Mouse (Mus musculus) heart, embryonic 14.5 days (tissue): ENCODE measurements around the gene Siglece. TPM values are rescaled to one million over a fixed set of nuclear protein-coding genes. Genes with fewer than 3 reads are reported as not detected.

Experiments used
- ATAC-seq: fragments of 200-750 bp; cut with Nextera tagmentation; 2 replicates; pipeline ENCODE4 v1.8.0; 2017; ENCODE audit warnings: low read depth, moderate TSS enrichment; ENCODE audit not compliant: insufficient number of reproducible peaks, insufficient read depth, low FRiP score
- H3K27ac ChIP-seq, 2 experiments: fragments of 200-500 bp in 1 of 2; fragments of 300-500 bp in 1 of 2; sonication (generic) in 1 of 2; replicated peaks in 1 of 2; 2 replicates each; pipeline ENCODE4 v1.5.1; 2012 to 2014; ENCODE audit warnings: low read depth in 2 of 2, low read length in 2 of 2, control low read depth in 1 of 2, mild to moderate bottlenecking in 1 of 2, mixed read lengths in 1 of 2; ENCODE audit not compliant: control insufficient read depth in 1 of 2, insufficient read depth in 1 of 2
- H3K27me3 ChIP-seq: fragments of 300-500 bp; sonication (generic); 2 replicates; pipeline ENCODE4 v1.6.1; 2014; ENCODE audit warnings: mild to moderate bottlenecking, low read length, control low read depth; ENCODE audit not compliant: control insufficient read depth, insufficient read depth
- H3K36me3 ChIP-seq: fragments of 300-500 bp; sonication (generic); 2 replicates; pipeline ENCODE4 v1.6.1; 2014; ENCODE audit warnings: mild to moderate bottlenecking, control low read depth, low read length, mixed read lengths; ENCODE audit not compliant: control insufficient read depth, insufficient read depth
- H3K4me1 ChIP-seq, 2 experiments: fragments of 200-500 bp in 1 of 2; fragments of 300-500 bp in 1 of 2; sonication (generic) in 1 of 2; 2 replicates each; pipeline ENCODE4 v1.6.1; 2012 to 2014; ENCODE audit warnings: low read length in 2 of 2, control low read depth in 1 of 2, mixed read lengths in 1 of 2; ENCODE audit not compliant: control insufficient read depth in 2 of 2, insufficient read depth in 2 of 2
- H3K4me2 ChIP-seq: fragments of 300-500 bp; sonication (generic); 2 replicates; pipeline ENCODE4 v1.6.1; 2014; ENCODE audit warnings: mild to moderate bottlenecking, low read length
- H3K4me3 ChIP-seq, 2 experiments: fragments of 200-500 bp in 1 of 2; fragments of 300-500 bp in 1 of 2; sonication (generic) in 1 of 2; 2 replicates each; pipeline ENCODE4 v1.5.1; 2012 to 2014; ENCODE audit warnings: low read length in 2 of 2, mild to moderate bottlenecking in 2 of 2, control low read depth in 1 of 2, low read depth in 1 of 2, moderate library complexity in 1 of 2; ENCODE audit not compliant: control insufficient read depth in 1 of 2, insufficient read depth in 1 of 2
- H3K9ac ChIP-seq: fragments of 300-500 bp; sonication (generic); 2 replicates; pipeline ENCODE4 v1.6.1; 2014; ENCODE audit warnings: mild to moderate bottlenecking, low read length
- H3K9me3 ChIP-seq: fragments of 300-500 bp; sonication (generic); 2 replicates; pipeline ENCODE4 v1.6.1; 2016; ENCODE audit warnings: low read length, control low read depth; ENCODE audit not compliant: control insufficient read depth
- WGBS: fragments of 180-500 bp; shearing (Covaris S2); extraction: QIAGEN DNeasy Blood & Tissue Kit; methylation state at CpG from one replicate; pipeline ENCODE4 v1.1.7; 2014; 5-methylcytosine and 5-hydroxymethylcytosine counted together
- polyA plus RNA-seq: library from polyadenylated mRNA; unstranded; fragments of >200 nt; fragmentation: Nextera tagmentation; extraction: Ambion mirVana; gene quantifications from 2 replicates; pipeline ENCODE4 v1.2.1, GENCODE M21; 2014

The Siglece gene
- polyA plus RNA-seq, 1 experiment from 2014 or later = 0.31 TPM

- WGBS = 55% methylated on average over 3 of the region's 3 CpGs
- ATAC-seq = no peak
- Histone ChIP-seq H3K27ac (no peak overlapping the region), H3K27me3 (no peaks in the 10 kb centered on the region), H3K4me1 (no peaks in the 10 kb centered on the region), H3K4me2 (no peak overlapping the region), H3K36me3 (no peaks in the 10 kb centered on the region), H3K9ac (no peak overlapping the region), H3K9me3 (no peaks in the 10 kb centered on the region), H3K4me3 (no peak overlapping the region)
These were observed 34.9 kb downstream of the Siglece start for GRCm38 (mm10) chr7:43625065-43625464.

GRCm38 (mm10) chr7:43623819-43624218 is 36.1 kb downstream of the Siglece start:
- Histone ChIP-seq H3K9me3 (no peaks in the 10 kb centered on the region), H3K4me2 (no peak overlapping the region), H3K4me1 (no peaks in the 10 kb centered on the region), H3K9ac (no peak overlapping the region), H3K36me3 (no peaks in the 10 kb centered on the region), H3K27ac (no peak overlapping the region), H3K27me3 (no peaks in the 10 kb centered on the region), H3K4me3 (no peak overlapping the region)
- no peak for ATAC-seq
- 16% methylated on average over 10 of the region's 10 CpGs for WGBS

GRCm38 (mm10) chr7:43622927-43623326 is 37.0 kb downstream of the Siglece start:
- Histone ChIP-seq H3K9ac (no peak overlapping the region), H3K27me3 (no peaks in the 10 kb centered on the region), H3K36me3 (no peaks in the 10 kb centered on the region), H3K4me2 (no peak overlapping the region), H3K4me3 (no peak overlapping the region), H3K9me3 (no peaks in the 10 kb centered on the region), H3K4me1 (no peaks in the 10 kb centered on the region), H3K27ac (no peak overlapping the region)
- WGBS = 63% methylated on average over 7 of the region's 7 CpGs
- ATAC-seq = no peak

GRCm38 (mm10) chr7:43613816-43614551 is 46.0 kb downstream of the Siglece start:
- Histone ChIP-seq H3K4me2 (no peak overlapping the region), H3K4me3 (no peak overlapping the region), H3K4me1 (no peaks in the 10 kb centered on the region), H3K27me3 (no peaks in the 10 kb centered on the region), H3K36me3 (no peaks in the 10 kb centered on the region), H3K9ac (no peak overlapping the region), H3K27ac (no peak overlapping the region), H3K9me3 (no peaks in the 10 kb centered on the region)
- ATAC-seq = no peak
- 84% methylated on average over 14 of the region's 14 CpGs for WGBS

GRCm38 (mm10) chr7:43608316-43608824 is 51.6 kb downstream of the Siglece start:
- Histone ChIP-seq H3K9ac (no peak overlapping the region), H3K27me3 (peaks cover 6% of the 10 kb centered on the region; the same call in 1 of the 2 replicates), H3K4me3 (no peak overlapping the region), H3K27ac (no peak overlapping the region), H3K36me3 (no peaks in the 10 kb centered on the region), H3K9me3 (no peaks in the 10 kb centered on the region), H3K4me2 (no peak overlapping the region), H3K4me1 (peaks cover 3% of the 10 kb centered on the region in 2 experiments; a peak in 1 of 4 replicates)
- 67% methylated on average over 7 of the region's 7 CpGs for WGBS
- ATAC-seq = no peak

- peaks cover 6% of the 10 kb centered on the region; the same call in 1 of the 2 replicates for H3K27me3 ChIP-seq
- H3K36me3 ChIP-seq = no peaks in the 10 kb centered on the region
- H3K4me3 ChIP-seq = no peak overlapping the region
- H3K9me3 ChIP-seq = no peaks in the 10 kb centered on the region
- peaks cover 3% of the 10 kb centered on the region in 2 experiments; a peak in 1 of 4 replicates for H3K4me1 ChIP-seq
- ATAC-seq = no peak
- H3K4me2 ChIP-seq = no peak overlapping the region
- WGBS = 45% methylated on average over 5 of the region's 5 CpGs
- H3K9ac ChIP-seq = no peak overlapping the region
- H3K27ac ChIP-seq = no peak overlapping the region
These were observed 52.1 kb downstream of the Siglece start for GRCm38 (mm10) chr7:43607743-43608287.

GRCm38 (mm10) chr7:43606896-43607742 is 52.8 kb downstream of the Siglece start, which contains the start of gene Zfp819:
Gene Zfp819 (plus strand): TSS chr7:43607169.
- Histone ChIP-seq H3K36me3 (no peaks in the 10 kb centered on the region), H3K27ac (no peak within 1 kb of the TSS), H3K4me3 (peak within 1 kb of the TSS; percentile 18 to 25), H3K4me2 (peak within 1 kb of the TSS; percentile 62), H3K4me1 (peaks cover 3% of the 10 kb centered on the region in 2 experiments; a peak in 2 of 4 replicates), H3K9ac (no peak within 1 kb of the TSS), H3K9me3 (no peaks in the 10 kb centered on the region), H3K27me3 (peaks cover 6% of the 10 kb centered on the region; the same call in 1 of the 2 replicates)
- WGBS = 14% methylated on average over 41 of the region's 41 CpGs
- ATAC-seq = no peak
